Mouse (Mus musculus) lung, embryonic 15.5 days (tissue): ENCODE data around the gene Cdh4. TPM values are rescaled to one million over a fixed set of nuclear protein-coding genes. Genes with fewer than 3 reads are reported as not detected.
A peak's percentile ranks its signal among the peaks of the same experiment; 100 is the strongest.

Experiments used
- ATAC-seq: fragments of 200-750 bp; cut with Nextera tagmentation; 2 replicates; pipeline ENCODE4 v1.8.0; 2017; ENCODE audit warnings: moderate number of reproducible peaks, borderline replicate concordance; ENCODE audit not compliant: low FRiP score, low TSS enrichment; ENCODE audit errors: extremely low read depth
- H3K27ac ChIP-seq: fragments of 300-500 bp; sonication (generic); 2 replicates; pipeline ENCODE4 v1.5.1; 2015; ENCODE audit warnings: moderate library complexity, mild to moderate bottlenecking, inconsistent platforms
- H3K27me3 ChIP-seq: fragments of 300-500 bp; sonication (generic); 2 replicates; pipeline ENCODE4 v1.6.1; 2015; ENCODE audit warnings: inconsistent platforms
- H3K36me3 ChIP-seq: fragments of 300-500 bp; sonication (generic); 2 replicates; pipeline ENCODE4 v1.6.1; 2015; ENCODE audit warnings: inconsistent platforms
- H3K4me1 ChIP-seq: fragments of 300-500 bp; sonication (generic); 2 replicates; pipeline ENCODE4 v1.6.1; 2015; ENCODE audit warnings: inconsistent platforms
- H3K4me2 ChIP-seq: fragments of 300-500 bp; sonication (generic); 2 replicates; pipeline ENCODE4 v1.6.1; 2015; ENCODE audit warnings: inconsistent platforms, mild to moderate bottlenecking, moderate library complexity
- H3K4me3 ChIP-seq: fragments of 300-500 bp; sonication (generic); 2 replicates; pipeline ENCODE4 v1.5.1; 2015; ENCODE audit warnings: mild to moderate bottlenecking, inconsistent platforms
- H3K9ac ChIP-seq: fragments of 300-500 bp; sonication (generic); 2 replicates; pipeline ENCODE4 v1.6.1; 2015; ENCODE audit warnings: inconsistent platforms
- H3K9me3 ChIP-seq: fragments of 300-500 bp; sonication (generic); 2 replicates; pipeline ENCODE4 v1.6.1; 2016; ENCODE audit warnings: inconsistent platforms
- WGBS: fragments of 180-500 bp; shearing (Covaris S2); methylation state at CpG from one replicate; pipeline ENCODE4 v1.1.7; 2015; 5-methylcytosine and 5-hydroxymethylcytosine counted together
- polyA plus RNA-seq: library from polyadenylated mRNA; unstranded; fragments of >200 nt; fragmentation: Nextera tagmentation; extraction: Ambion mirVana; gene quantifications from 2 replicates; pipeline ENCODE4 v1.2.1, GENCODE M21; 2015

Cdh4 gene
- polyA plus RNA-seq, 1 experiment from 2014 or later, result 7.3 TPM

- 62% methylated on average over 13 of the region's 13 CpGs for WGBS
- Histone ChIP-seq H3K36me3 (no peaks in the 10 kb centered on the region), H3K27me3 (peaks cover 68% of the 10 kb centered on the region), H3K27ac (no peak overlapping the region), H3K4me2 (no peak overlapping the region), H3K4me1 (0 out of 2 replicates have a peak, but pooled peaks cover 6% of the 10 kb centered on the region), H3K9me3 (no peaks in the 10 kb centered on the region), H3K9ac (no peak overlapping the region), H3K4me3 (no peak overlapping the region)
- ATAC-seq, result no peak
Measured at GRCm38 (mm10) chr2:179762521-179763305, 320.5 kb downstream of the Cdh4 start.

DNA sequence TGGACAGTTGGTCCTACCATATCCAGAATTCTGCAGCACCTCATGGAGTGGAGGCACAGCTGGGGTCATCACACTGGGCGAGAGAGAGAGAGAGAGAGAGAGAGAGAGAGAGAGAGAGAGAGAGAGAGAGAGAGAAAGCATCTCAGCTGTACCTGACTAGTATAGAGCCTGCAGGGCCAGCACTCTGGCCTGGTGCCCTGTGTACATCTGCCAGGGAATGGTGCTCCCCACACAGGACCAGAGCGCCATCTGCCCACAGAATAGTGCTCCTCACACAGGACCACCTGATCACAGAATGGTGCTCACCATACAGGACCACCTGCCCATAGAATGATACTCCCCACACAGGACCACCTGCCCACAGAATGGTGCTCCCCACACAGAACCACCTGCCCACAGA, 322.2 kb downstream of the Cdh4 start:
- H3K4me2 ChIP-seq, result no peak overlapping the region
- H3K9ac ChIP-seq, result no peak overlapping the region
- H3K9me3 ChIP-seq, result no peaks in the 10 kb centered on the region
- H3K36me3 ChIP-seq, result no peaks in the 10 kb centered on the region
- peaks cover 15% of the 10 kb centered on the region for H3K4me1 ChIP-seq
- H3K27me3 ChIP-seq, result peaks cover 74% of the 10 kb centered on the region
- no peak for ATAC-seq
- no peak overlapping the region for H3K4me3 ChIP-seq
- no peak overlapping the region for H3K27ac ChIP-seq
- 92% methylated on average over 1 of the region's 2 CpGs for WGBS

GRCm38 (mm10) chr2:179766664-179767526, 324.7 kb downstream of the Cdh4 start:
- Histone ChIP-seq H3K9me3 (no peaks in the 10 kb centered on the region), H3K9ac (no peak overlapping the region)

GRCm38 (mm10) chr2:179767527-179767849, 325.3 kb downstream of the Cdh4 start:
- Histone ChIP-seq H3K36me3 (no peaks in the 10 kb centered on the region), H3K27ac (no peak overlapping the region), H3K4me2 (no peak overlapping the region; the same call in 1 of the 2 replicates), H3K9me3 (no peaks in the 10 kb centered on the region), H3K27me3 (peaks cover 66% of the 10 kb centered on the region), H3K4me1 (peaks cover 22% of the 10 kb centered on the region), H3K9ac (no peak overlapping the region), H3K4me3 (no peak overlapping the region)
- ATAC-seq, result no peak
- 15% methylated on average over 9 of the region's 9 CpGs for WGBS

More at GRCm38 (mm10) chr2:179766664-179767526, 324.7 kb downstream of the Cdh4 start:
- Histone ChIP-seq H3K4me2 (no peak overlapping the region; the same call in 1 of the 2 replicates), H3K4me3 (no peak overlapping the region), H3K36me3 (no peaks in the 10 kb centered on the region), H3K27ac (no peak overlapping the region), H3K4me1 (peaks cover 22% of the 10 kb centered on the region), H3K27me3 (peaks cover 72% of the 10 kb centered on the region)
- 19% methylated on average over 16 of the region's 16 CpGs for WGBS
- no peak for ATAC-seq

DNA sequence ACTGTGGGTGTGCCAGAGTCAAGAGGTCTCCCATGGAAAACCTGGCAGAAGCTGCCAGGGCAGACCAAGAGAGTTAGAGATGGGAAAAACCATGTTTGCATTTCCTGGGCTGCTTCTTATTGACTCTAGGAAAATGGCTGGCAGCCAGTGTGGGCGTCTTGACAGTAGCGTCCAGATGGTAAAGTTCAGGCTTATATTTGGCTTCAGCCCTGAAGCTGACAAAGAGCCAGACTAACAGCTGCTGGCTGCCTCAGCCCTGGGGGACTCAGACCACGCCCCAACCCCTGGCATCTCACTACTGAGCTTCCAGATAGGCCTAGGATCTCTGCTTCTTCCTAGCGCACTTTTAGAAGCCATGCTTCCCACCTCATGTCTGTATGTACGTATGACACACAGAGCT, 326.9 kb downstream of the Cdh4 start:
- Histone ChIP-seq H3K9me3 (no peaks in the 10 kb centered on the region), H3K27me3 (peaks cover 62% of the 10 kb centered on the region), H3K4me1 (peaks cover 23% of the 10 kb centered on the region), H3K4me3 (no peak overlapping the region), H3K4me2 (no peak overlapping the region), H3K9ac (no peak overlapping the region), H3K36me3 (no peaks in the 10 kb centered on the region), H3K27ac (no peak overlapping the region)
- 36% methylated on average over 5 of the region's 5 CpGs for WGBS
- ATAC-seq, result peak; percentile 89

DNA sequence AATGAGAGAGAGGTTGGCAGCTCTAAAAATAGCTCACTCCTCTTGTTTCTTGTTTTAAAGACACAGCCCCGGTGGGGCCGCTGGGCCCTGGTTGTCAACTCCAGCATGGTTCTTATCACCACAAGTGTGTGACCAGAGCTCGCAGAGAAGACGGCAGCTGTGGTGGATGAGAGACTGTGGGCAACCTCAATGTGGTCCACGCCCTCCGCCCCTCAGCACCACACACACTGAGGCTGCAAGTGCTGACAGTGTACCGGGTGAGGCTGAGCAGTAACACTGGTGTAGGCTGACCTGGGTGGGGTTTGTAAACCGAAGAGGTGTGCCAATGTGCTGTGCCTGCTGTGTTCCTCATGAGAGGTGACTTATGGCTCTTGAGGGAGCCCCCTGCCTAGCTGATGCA, 327.7 kb downstream of the Cdh4 start:
- WGBS, result 47% methylated on average over 8 of the region's 8 CpGs
- H3K9me3 ChIP-seq, result no peaks in the 10 kb centered on the region
- peaks cover 31% of the 10 kb centered on the region for H3K4me1 ChIP-seq
- H3K27ac ChIP-seq, result no peak overlapping the region
- no peak overlapping the region for H3K4me2 ChIP-seq
- H3K9ac ChIP-seq, result no peak overlapping the region
- H3K27me3 ChIP-seq, result peaks cover 56% of the 10 kb centered on the region
- no peak for ATAC-seq
- no peaks in the 10 kb centered on the region for H3K36me3 ChIP-seq
- H3K4me3 ChIP-seq, result no peak overlapping the region

- Histone ChIP-seq H3K36me3 (no peaks in the 10 kb centered on the region), H3K4me2 (no peak overlapping the region), H3K27ac (no peak overlapping the region), H3K4me1 (peaks cover 26% of the 10 kb centered on the region), H3K27me3 (peaks cover 30% of the 10 kb centered on the region), H3K9me3 (no peaks in the 10 kb centered on the region), H3K4me3 (no peak overlapping the region), H3K9ac (no peak overlapping the region)
- ATAC-seq, result no peak
- WGBS, result 13% methylated on average over 13 of the region's 13 CpGs
Measured at GRCm38 (mm10) chr2:179774440-179775110, 332.3 kb downstream of the Cdh4 start.

DNA sequence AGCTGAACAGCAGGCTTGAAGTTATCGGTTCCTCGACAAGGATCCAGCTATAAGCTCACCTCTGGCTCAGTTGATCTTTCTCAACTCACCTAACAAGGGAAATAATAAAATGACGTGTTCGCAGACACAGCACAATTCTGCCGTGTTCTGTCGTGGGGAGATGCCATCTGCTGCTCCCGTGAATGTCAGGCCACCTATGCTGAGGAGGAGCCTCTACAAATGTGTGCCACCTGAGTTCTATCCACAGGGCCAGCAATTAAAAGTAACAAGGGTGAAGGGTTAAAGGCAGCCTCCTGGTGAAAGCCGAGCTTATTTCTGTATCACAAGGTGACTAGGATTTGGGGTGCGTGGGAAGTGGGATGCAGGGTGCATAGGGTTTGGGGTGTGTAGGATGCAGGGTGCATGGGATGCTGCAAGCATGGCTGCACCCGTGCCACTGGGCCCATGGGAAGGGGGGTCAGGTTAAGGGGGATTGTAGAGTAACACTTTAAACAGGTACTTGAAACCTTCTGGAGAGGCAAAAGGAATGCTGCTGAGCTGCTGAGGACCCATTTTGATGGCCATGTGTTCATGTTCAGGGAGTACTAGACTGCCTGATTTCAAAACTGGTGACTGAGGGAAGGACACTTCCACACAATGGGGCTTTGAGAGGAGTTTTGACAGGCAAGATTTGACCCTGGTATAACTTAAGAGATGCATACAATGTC, 333.9 kb downstream of the Cdh4 start:
- Histone ChIP-seq H3K27ac (no peak overlapping the region), H3K4me3 (no peak overlapping the region), H3K36me3 (no peaks in the 10 kb centered on the region), H3K4me1 (peaks cover 20% of the 10 kb centered on the region), H3K4me2 (no peak overlapping the region), H3K9ac (no peak overlapping the region), H3K27me3 (peaks cover 23% of the 10 kb centered on the region), H3K9me3 (no peaks in the 10 kb centered on the region)
- WGBS, result 64% methylated on average over 10 of the region's 10 CpGs
- peak; percentile 58; the same call in 1 of the 2 replicates for ATAC-seq

- peaks cover 18% of the 10 kb centered on the region for H3K4me1 ChIP-seq
- H3K9ac ChIP-seq, result no peak overlapping the region
- ATAC-seq, result no peak
- H3K9me3 ChIP-seq, result no peaks in the 10 kb centered on the region
- WGBS, result 48% methylated on average over 9 of the region's 9 CpGs
- H3K4me3 ChIP-seq, result no peak overlapping the region
- no peak overlapping the region for H3K4me2 ChIP-seq
- peaks cover 9% of the 10 kb centered on the region for H3K27me3 ChIP-seq
- H3K27ac ChIP-seq, result no peak overlapping the region
- no peaks in the 10 kb centered on the region for H3K36me3 ChIP-seq
Measured at GRCm38 (mm10) chr2:179779266-179779665, 337.0 kb downstream of the Cdh4 start.

DNA sequence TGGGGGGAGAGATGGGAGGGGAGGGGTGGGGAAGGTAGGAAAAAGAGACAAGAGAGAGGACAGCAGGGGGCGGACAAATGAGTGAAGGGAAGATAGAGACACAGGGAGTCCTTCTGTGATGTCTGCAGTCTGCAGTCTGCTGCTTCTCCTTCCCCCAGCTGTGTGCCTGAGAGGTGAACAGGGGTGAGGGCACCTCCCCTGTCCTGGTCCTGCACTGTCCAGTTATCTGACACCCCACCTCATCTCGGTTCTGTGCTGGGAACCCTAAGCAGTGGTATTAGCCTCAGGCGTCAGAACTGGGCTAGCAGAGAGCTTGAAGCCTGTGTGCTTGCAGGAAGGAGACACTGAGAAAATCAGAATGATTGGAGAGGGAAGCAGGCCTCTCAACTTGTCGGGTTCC, 338.7 kb downstream of the Cdh4 start:
- Histone ChIP-seq H3K4me1 (peaks cover 8% of the 10 kb centered on the region), H3K27me3 (peaks cover 8% of the 10 kb centered on the region; the same call in 1 of the 2 replicates), H3K36me3 (no peaks in the 10 kb centered on the region), H3K4me2 (no peak overlapping the region), H3K27ac (no peak overlapping the region), H3K9me3 (no peaks in the 10 kb centered on the region), H3K4me3 (no peak overlapping the region), H3K9ac (no peak overlapping the region)
- 34% methylated on average over 4 of the region's 4 CpGs for WGBS
- ATAC-seq, result 0 out of 2 replicates have a peak, but pooled peaks have one; percentile 32

DNA sequence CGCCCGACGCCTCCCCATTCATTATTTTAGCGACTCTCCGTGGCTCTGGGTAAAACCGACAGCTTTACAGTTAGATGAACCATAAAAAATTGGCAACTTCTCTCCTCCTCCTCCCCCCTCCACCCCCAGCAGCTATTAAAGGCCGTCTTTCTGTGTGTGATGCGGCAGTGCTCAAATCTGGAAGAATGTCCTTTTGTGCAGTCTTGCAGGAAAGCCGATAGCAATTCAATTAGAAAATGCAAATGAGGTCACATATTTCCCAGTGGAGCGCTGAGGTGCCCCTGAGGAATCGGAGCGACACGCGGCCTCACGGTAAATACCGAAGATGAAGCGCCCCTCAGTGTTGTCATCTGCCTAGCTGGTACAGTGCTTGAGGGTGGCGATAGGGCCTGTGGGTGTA, 345.0 kb downstream of the Cdh4 start:
- no peak overlapping the region for H3K4me3 ChIP-seq
- H3K9ac ChIP-seq, result no peak overlapping the region
- H3K27me3 ChIP-seq, result no peaks in the 10 kb centered on the region
- WGBS, result 80% methylated on average over 18 of the region's 18 CpGs
- no peak overlapping the region for H3K27ac ChIP-seq
- ATAC-seq, result no peak; the same call in 1 of the 2 replicates
- no peaks in the 10 kb centered on the region for H3K9me3 ChIP-seq
- H3K36me3 ChIP-seq, result no peaks in the 10 kb centered on the region
- no peak overlapping the region for H3K4me2 ChIP-seq
- H3K4me1 ChIP-seq, result no peaks in the 10 kb centered on the region
